Mouse (Mus musculus) olfactory bulb, adult 2 months (tissue): ENCODE results near the gene Surf1.

ENCODE experiments used
- CTCF ChIP-seq: fragments of 200-500 bp; IDR thresholded peaks from 2 replicates; pipeline ENCODE4 v1.5.1; 2012; ENCODE audit warnings: low read depth, mild to moderate bottlenecking, low read length, moderate library complexity; ENCODE audit not compliant: insufficient read depth
- POLR2A ChIP-seq: fragments of 200-500 bp; IDR thresholded peaks from 2 replicates; pipeline ENCODE4 v1.6.1; 2012; ENCODE audit warnings: mild to moderate bottlenecking, low read depth, low read length, moderate library complexity; ENCODE audit not compliant: insufficient read depth

DNA sequence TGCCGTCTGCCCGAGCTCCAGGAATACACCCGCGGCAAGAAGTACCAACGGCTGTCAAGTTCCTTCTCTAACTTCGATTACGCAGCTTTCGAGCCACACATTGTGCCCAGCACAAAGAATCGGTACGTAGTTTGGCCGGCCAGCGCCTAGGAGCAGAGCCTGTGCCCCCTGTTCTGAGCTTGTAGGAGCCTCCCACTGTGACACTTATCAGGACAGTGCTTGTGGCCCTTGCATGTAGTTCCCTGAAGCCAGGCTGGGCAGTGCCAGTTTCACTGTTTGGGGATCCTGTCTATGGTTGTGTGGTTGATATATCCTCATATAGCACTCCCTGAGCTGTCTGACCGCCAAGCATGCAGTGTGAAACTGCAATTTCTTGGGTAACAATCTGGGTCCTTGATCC, 408 bp upstream of the Surf1 start:
- TF ChIP-seq CTCF (no peak), POLR2A (no peak)
